Mouse (Mus musculus) liver, postnatal 0 days (tissue): ENCODE results near the gene Sstr5.

Source experiments
- CTCF ChIP-seq: sonication (generic); IDR thresholded peaks from 2 replicates; pipeline ENCODE4 v1.5.1; 2016; ENCODE audit warnings: antibody characterized with exemption, low read depth
- EP300 ChIP-seq: IDR thresholded peaks from 2 replicates; pipeline ENCODE4 v1.6.1; 2016; ENCODE audit warnings: antibody characterized with exemption, low read depth, mild to moderate bottlenecking

- TF ChIP-seq CTCF, result no peak
- no peak for TF ChIP-seq EP300
Measured at GRCm38 (mm10) chr17:25516315-25516714, 19.2 kb upstream of the Sstr5 start.
